ENCODE assay signal across 13 mouse cellular contexts in genomic region chr12:106277886-106278285, GRCm38 (mm10).
"Had no signal": no experiment of that assay in that cellular context is flagged by ENCODE, and none has a peak within 500 bp of the region (broad histone marks: within the 10 kb centered on the region; RNA-seq: fewer than 3 reads in every experiment).

No protein-coding gene starts in this region.

- H3K4me3 ChIP-seq: kidney, embryonic 15.5 days; limb, embryonic 13.5 days; midbrain, embryonic 15.5 days; neural tube, embryonic 12.5 days had no signal

- H3K27ac ChIP-seq: kidney, embryonic 15.5 days; limb, embryonic 13.5 days; liver, embryonic 14.5 days; midbrain, embryonic 15.5 days; neural tube, embryonic 12.5 days had no signal

- DNase-seq: kidney, adult 2 months; kidney, postnatal 14 days; left cerebral cortex, postnatal 4 days; lung, adult 2 months; lung, postnatal 36 days; thymus, postnatal 36 days had no signal

- H3K4me2 ChIP-seq: kidney, embryonic 15.5 days; limb, embryonic 13.5 days; midbrain, embryonic 11.5 days; midbrain, embryonic 15.5 days; neural tube, embryonic 12.5 days had no signal

- ATAC-seq: lung, postnatal 0 days; midbrain, embryonic 15.5 days had no signal

- H3K27me3 ChIP-seq: kidney, embryonic 15.5 days; midbrain, embryonic 15.5 days; neural tube, embryonic 12.5 days had no signal

- H3K4me1 ChIP-seq: kidney, embryonic 15.5 days; limb, embryonic 13.5 days; midbrain, embryonic 15.5 days; neural tube, embryonic 12.5 days had no signal

- H3K36me3 ChIP-seq: kidney, embryonic 15.5 days; limb, embryonic 13.5 days; midbrain, embryonic 15.5 days; neural tube, embryonic 12.5 days had no signal

- H3K9ac ChIP-seq: kidney, embryonic 15.5 days; limb, embryonic 13.5 days; liver, embryonic 14.5 days; midbrain, embryonic 15.5 days; neural tube, embryonic 12.5 days had no signal

- H3K9me3 ChIP-seq: kidney, embryonic 15.5 days; limb, embryonic 13.5 days; midbrain, embryonic 15.5 days; neural tube, embryonic 12.5 days had no signal
